Mouse (Mus musculus): ENCODE measurements around the gene Tagln. TPM values are rescaled to one million over a fixed set of nuclear protein-coding genes. Genes with fewer than 3 reads are reported as not detected.

Tagln gene
- 222 and 250 TPM in 2 replicates for polyA plus RNA-seq (2011; ENCODE audit: insufficient read depth, insufficient read length, low read depth, missing spikeins)

DNA sequence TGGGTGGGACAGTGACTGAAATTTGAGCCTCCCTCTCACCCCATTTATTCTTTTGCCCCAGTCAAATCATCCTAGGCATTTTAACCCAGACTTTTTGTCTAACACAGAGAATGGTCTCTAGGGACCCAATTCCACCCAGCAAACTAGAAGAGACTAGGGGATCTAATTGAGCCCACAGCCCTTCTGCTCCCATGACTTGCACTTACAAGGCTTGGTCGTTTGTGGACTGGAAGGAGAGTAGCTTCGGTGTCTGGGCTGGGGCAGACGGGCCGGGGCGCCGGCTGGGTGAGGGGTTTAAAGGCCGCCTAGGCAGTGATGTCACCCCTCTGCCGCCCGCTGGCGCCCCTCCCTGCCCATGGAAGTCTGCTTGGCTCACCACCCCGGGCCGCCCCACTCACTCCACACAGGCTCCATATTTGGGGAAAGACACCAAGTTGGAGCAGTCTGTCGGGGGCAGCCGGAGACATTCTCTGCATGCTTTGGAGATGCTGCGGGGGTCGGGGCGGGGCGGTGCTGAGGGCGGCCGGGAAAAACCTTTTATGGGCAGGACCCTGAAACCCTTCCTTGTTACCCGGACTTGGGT lies at the start of gene Tagln:
Gene Tagln (minus strand): TSS at position 431 of the 583 bp plus-strand sequence.
- Histone ChIP-seq H3K4me3 (ENCODE audit: low read depth, low read length) (no peak within 1 kb of the TSS; the same call in 1 of the 2 replicates), H3K27ac (ENCODE audit: insufficient read depth, low read length) (no peak within 1 kb of the TSS)

DNA sequence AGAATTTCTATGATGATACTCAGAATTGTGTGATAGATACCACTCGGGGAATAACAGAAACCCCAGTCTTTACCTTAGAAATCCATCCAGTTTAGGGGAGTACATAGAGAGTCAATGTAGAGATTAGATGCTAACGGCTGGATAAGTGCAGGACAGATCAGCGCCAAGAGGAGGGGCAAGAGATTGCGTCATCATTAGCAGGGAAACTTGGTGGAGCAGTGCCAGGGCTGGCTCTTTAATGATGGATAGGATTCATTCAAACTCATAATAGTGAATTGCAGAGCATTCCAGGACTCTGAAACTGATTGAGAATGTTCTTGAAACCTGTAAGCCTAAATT lies 49.3 kb upstream of the Tagln start:
- no peaks in the 10 kb centered on the region; the same call in 1 of the 2 replicates for H3K36me3 ChIP-seq (ENCODE audit: control insufficient read depth, insufficient read depth, low read length, poor library complexity, severe bottlenecking)
- peak overlapping the region; percentile 93 for H3K27ac ChIP-seq (ENCODE audit: insufficient read depth, low read length)
- no peaks in the 10 kb centered on the region for H3K27me3 ChIP-seq (ENCODE audit: control insufficient read depth, insufficient read depth, low read length, poor library complexity, severe bottlenecking)
- TF ChIP-seq POLR2A (IDR thresholded peaks at IDR 0.05; ENCODE audit: insufficient read depth, low read length) (no peak), EP300 (IDR thresholded peaks at IDR 0.05; ENCODE audit: insufficient read depth, low read depth, low read length) (no peak), CTCF (IDR thresholded peaks at IDR 0.05; ENCODE audit: low read depth, low read length) (no peak)
- H3K4me3 ChIP-seq (ENCODE audit: low read depth, low read length), result peak overlapping the region; percentile 99
- H3K9ac ChIP-seq (ENCODE audit: low read depth, poor library complexity, severe bottlenecking), result peak overlapping the region; percentile 85
- H3K4me1 ChIP-seq (ENCODE audit: control insufficient read depth, insufficient read depth, low read length), result no peaks in the 10 kb centered on the region
- H3K9me3 ChIP-seq (replicated peaks; ENCODE audit: control insufficient read depth, insufficient read depth, low read length, poor library complexity, severe bottlenecking), result no peaks in the 10 kb centered on the region

More for the DNA sequence above, at the start of gene Tagln:
- Histone ChIP-seq H3K9ac (ENCODE audit: low read depth, poor library complexity, severe bottlenecking) (peak within 1 kb of the TSS; percentile 48), H3K36me3 (ENCODE audit: control insufficient read depth, insufficient read depth, low read length, poor library complexity, severe bottlenecking) (no peaks in the 10 kb centered on the region), H3K27me3 (ENCODE audit: control insufficient read depth, insufficient read depth, low read length, poor library complexity, severe bottlenecking) (no peaks in the 10 kb centered on the region), H3K4me1 (ENCODE audit: control insufficient read depth, insufficient read depth, low read length) (no peaks in the 10 kb centered on the region), H3K9me3 (replicated peaks; ENCODE audit: control insufficient read depth, insufficient read depth, low read length, poor library complexity, severe bottlenecking) (no peaks in the 10 kb centered on the region)
- no peak for TF ChIP-seq EP300 (IDR thresholded peaks at IDR 0.05; ENCODE audit: insufficient read depth, low read depth, low read length)
- TF ChIP-seq CTCF (IDR thresholded peaks at IDR 0.05; ENCODE audit: low read depth, low read length), result no peak
- no peak for TF ChIP-seq POLR2A (IDR thresholded peaks at IDR 0.05; ENCODE audit: insufficient read depth, low read length)

- peak overlapping the region; percentile 99 for H3K4me3 ChIP-seq (ENCODE audit: low read depth, low read length)
- H3K9ac ChIP-seq (ENCODE audit: low read depth, poor library complexity, severe bottlenecking), result peak overlapping the region; percentile 85
- TF ChIP-seq POLR2A (IDR thresholded peaks at IDR 0.05; ENCODE audit: insufficient read depth, low read length), result peak; percentile 81
- no peak for TF ChIP-seq EP300 (IDR thresholded peaks at IDR 0.05; ENCODE audit: insufficient read depth, low read depth, low read length)
- H3K27me3 ChIP-seq (ENCODE audit: control insufficient read depth, insufficient read depth, low read length, poor library complexity, severe bottlenecking), result no peaks in the 10 kb centered on the region
- no peaks in the 10 kb centered on the region for H3K9me3 ChIP-seq (replicated peaks; ENCODE audit: control insufficient read depth, insufficient read depth, low read length, poor library complexity, severe bottlenecking)
- peak overlapping the region; percentile 93 for H3K27ac ChIP-seq (ENCODE audit: insufficient read depth, low read length)
- no peaks in the 10 kb centered on the region for H3K4me1 ChIP-seq (ENCODE audit: control insufficient read depth, insufficient read depth, low read length)
- H3K36me3 ChIP-seq (ENCODE audit: control insufficient read depth, insufficient read depth, low read length, poor library complexity, severe bottlenecking), result peaks cover 2% of the 10 kb centered on the region; the same call in 1 of the 2 replicates
These were observed 48.8 kb upstream of the Tagln start for GRCm38 (mm10) chr9:45984409-45985228.

DNA sequence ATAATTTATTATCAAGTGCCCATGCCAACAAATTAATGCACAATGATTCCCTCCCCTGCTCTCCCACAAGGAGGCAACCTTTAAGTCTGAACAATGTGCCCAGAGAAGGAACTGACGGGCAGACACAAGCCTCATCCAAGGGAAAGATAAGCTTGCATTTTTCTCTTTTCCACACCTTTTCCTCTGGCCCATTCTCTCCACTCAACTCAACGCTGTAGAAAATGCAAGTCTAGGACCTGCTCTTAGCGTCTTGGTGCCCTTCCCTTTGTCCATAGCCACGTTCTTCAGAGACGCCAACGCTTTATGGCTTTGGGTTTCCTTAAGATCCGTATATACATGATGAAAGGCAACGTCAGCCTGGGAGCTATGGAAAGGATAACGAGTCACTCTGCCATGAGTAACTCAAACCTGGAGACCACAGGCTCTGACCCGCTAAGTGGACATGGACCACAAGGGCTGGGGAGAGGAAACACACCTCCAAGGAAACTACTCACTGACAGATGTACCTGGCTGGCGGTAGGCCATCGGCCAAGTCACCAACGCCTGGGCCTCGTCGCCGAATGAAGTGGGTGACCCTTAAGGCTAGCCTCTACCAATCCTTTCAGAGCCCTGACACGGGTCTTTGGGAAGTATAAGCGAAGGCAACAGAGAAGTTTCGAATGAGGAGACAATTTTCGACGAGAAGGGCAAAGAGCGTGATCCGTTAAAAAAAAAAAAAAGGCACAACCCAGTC lies 48.0 kb upstream of the Tagln start:
- H3K27me3 ChIP-seq (ENCODE audit: control insufficient read depth, insufficient read depth, low read length, poor library complexity, severe bottlenecking), result no peaks in the 10 kb centered on the region
- H3K4me1 ChIP-seq (ENCODE audit: control insufficient read depth, insufficient read depth, low read length), result no peaks in the 10 kb centered on the region
- no peaks in the 10 kb centered on the region for H3K9me3 ChIP-seq (replicated peaks; ENCODE audit: control insufficient read depth, insufficient read depth, low read length, poor library complexity, severe bottlenecking)
- peaks cover 2% of the 10 kb centered on the region for H3K36me3 ChIP-seq (ENCODE audit: control insufficient read depth, insufficient read depth, low read length, poor library complexity, severe bottlenecking)
- H3K9ac ChIP-seq (ENCODE audit: low read depth, poor library complexity, severe bottlenecking), result peak overlapping the region; percentile 85
- H3K27ac ChIP-seq (ENCODE audit: insufficient read depth, low read length), result no peak overlapping the region
- peak overlapping the region; percentile 99 for H3K4me3 ChIP-seq (ENCODE audit: low read depth, low read length)
- TF ChIP-seq POLR2A (IDR thresholded peaks at IDR 0.05; ENCODE audit: insufficient read depth, low read length), result no peak
- TF ChIP-seq CTCF (IDR thresholded peaks at IDR 0.05; ENCODE audit: low read depth, low read length), result no peak
- no peak for TF ChIP-seq EP300 (IDR thresholded peaks at IDR 0.05; ENCODE audit: insufficient read depth, low read depth, low read length)

- no peaks in the 10 kb centered on the region for H3K27me3 ChIP-seq (ENCODE audit: control insufficient read depth, insufficient read depth, low read length, poor library complexity, severe bottlenecking)
- no peak for TF ChIP-seq EP300 (IDR thresholded peaks at IDR 0.05; ENCODE audit: insufficient read depth, low read depth, low read length)
- peak; percentile 17 for TF ChIP-seq CTCF (IDR thresholded peaks at IDR 0.05; ENCODE audit: low read depth, low read length)
- TF ChIP-seq POLR2A (IDR thresholded peaks at IDR 0.05; ENCODE audit: insufficient read depth, low read length), result no peak
- H3K4me3 ChIP-seq (ENCODE audit: low read depth, low read length), result no peak overlapping the region
- H3K27ac ChIP-seq (ENCODE audit: insufficient read depth, low read length), result no peak overlapping the region
- H3K9me3 ChIP-seq (replicated peaks; ENCODE audit: control insufficient read depth, insufficient read depth, low read length, poor library complexity, severe bottlenecking), result no peaks in the 10 kb centered on the region
- H3K36me3 ChIP-seq (ENCODE audit: control insufficient read depth, insufficient read depth, low read length, poor library complexity, severe bottlenecking), result peaks cover 6% of the 10 kb centered on the region
- no peak overlapping the region for H3K9ac ChIP-seq (ENCODE audit: low read depth, poor library complexity, severe bottlenecking)
- no peaks in the 10 kb centered on the region for H3K4me1 ChIP-seq (ENCODE audit: control insufficient read depth, insufficient read depth, low read length)
These were observed 45.5 kb upstream of the Tagln start for GRCm38 (mm10) chr9:45981331-45981730.
